Mouse (Mus musculus): ENCODE data around the gene Fam107a. TPM values are rescaled to one million over a fixed set of nuclear protein-coding genes. Genes with fewer than 3 reads are reported as not detected.
A peak's percentile ranks its signal among the peaks of the same experiment; 100 is the strongest.

Fam107a gene
- total and polyA plus RNA-seq, 2 experiments from 2014 or later: 2.8 to 23.5 TPM

DNA sequence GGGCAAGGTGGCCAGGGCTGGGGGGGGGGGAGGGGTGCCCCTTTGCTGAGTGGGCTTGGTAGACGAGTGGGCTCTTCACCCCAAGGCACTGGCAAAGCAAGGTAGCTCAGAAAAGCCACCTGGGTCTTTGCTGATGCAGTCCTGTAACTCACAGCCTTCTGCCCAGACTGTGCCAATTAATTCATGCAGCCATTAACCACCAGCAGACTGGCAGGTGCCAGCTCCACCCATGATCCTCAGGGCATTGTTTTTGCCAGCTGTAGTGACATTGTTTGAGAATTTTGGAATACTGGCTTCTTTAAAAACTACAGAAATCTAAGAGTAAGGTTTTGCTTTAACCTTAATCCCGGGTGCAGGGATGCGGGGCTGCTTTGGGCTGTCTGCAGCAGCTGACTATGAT lies 2.7 kb upstream of the Fam107a start:
- H3K36me3 ChIP-seq (ENCODE audit: insufficient read depth): no peaks in the 10 kb centered on the region
- no peak for ATAC-seq
- no peaks in the 10 kb centered on the region for H3K9me3 ChIP-seq (ENCODE audit: low read length)
- H3K4me2 ChIP-seq (ENCODE audit: low read depth): no peak overlapping the region
- H3K27ac ChIP-seq (ENCODE audit: low read depth, low read length): no peak overlapping the region
- peaks cover 19% of the 10 kb centered on the region for H3K27me3 ChIP-seq (ENCODE audit: insufficient read depth, low read length)
- WGBS: 77% methylated on average over 3 of the region's 3 CpGs
- peaks cover 6% of the 10 kb centered on the region for H3K4me1 ChIP-seq (ENCODE audit: insufficient read depth)
- TF ChIP-seq CTCF (IDR thresholded peaks at IDR 0.05; ENCODE audit: low read depth): no peak
- DNase-seq: no peak
- no peak overlapping the region for H3K4me3 ChIP-seq (ENCODE audit: low read depth, low read length)
- H3K9ac ChIP-seq: no peak overlapping the region

DNA sequence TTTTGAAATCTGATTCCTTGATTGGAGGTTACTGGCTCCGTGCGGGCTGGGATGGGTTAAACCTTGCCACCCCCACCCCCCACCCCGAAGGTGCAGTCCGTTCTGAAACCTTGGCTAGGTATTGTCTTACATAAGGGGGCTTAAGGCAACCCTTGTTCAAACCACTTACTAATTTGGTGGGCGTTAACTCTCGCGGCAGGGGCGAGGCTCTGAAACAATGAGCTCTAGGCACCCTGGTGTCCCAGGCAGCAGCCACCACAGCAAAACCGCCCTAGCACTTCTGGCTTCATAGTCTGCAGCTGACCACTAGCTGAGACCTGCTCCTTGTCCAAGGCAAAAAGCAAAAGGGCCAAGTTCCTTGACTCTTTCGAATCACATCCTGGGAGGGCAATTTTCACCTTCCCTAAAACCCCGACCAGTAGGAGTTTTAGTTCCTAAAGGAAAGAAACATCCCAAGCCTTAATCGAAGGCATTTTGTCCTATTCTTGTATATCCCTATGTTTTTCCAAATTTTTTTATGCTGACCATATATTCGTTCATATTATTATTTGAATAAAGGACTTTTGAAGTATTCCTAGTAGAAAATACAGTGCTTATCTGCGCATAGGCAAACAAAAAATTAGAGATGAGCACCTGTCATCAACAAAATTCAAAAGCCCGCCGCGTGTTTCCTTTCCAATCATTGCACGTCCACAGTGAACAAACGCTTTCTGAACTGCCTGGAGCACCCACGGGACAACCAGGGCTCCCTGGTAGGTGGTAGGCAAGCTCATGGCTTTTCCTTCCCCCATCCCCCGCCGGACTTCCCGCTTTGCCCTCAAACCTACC lies 1.2 kb downstream of the Fam107a start:
- Histone ChIP-seq H3K4me1 (ENCODE audit: insufficient read depth) (peaks cover 6% of the 10 kb centered on the region), H3K27me3 (ENCODE audit: insufficient read depth, low read length) (peaks cover 19% of the 10 kb centered on the region), H3K9me3 (ENCODE audit: low read length) (no peaks in the 10 kb centered on the region), H3K9ac (0 out of 2 replicates have a peak overlapping the region, but pooled peaks have one; percentile 3), H3K36me3 (ENCODE audit: insufficient read depth) (no peaks in the 10 kb centered on the region), H3K4me3 (ENCODE audit: low read depth, low read length) (peak overlapping the region; percentile 28), H3K27ac (ENCODE audit: low read depth, low read length) (no peak overlapping the region), H3K4me2 (ENCODE audit: low read depth) (peak overlapping the region; percentile 46)
- 2% methylated on average over 23 of the region's 23 CpGs for WGBS
- DNase-seq (no peak), ATAC-seq (no peak)
- TF ChIP-seq CTCF (IDR thresholded peaks at IDR 0.05; ENCODE audit: low read depth): no peak

DNA sequence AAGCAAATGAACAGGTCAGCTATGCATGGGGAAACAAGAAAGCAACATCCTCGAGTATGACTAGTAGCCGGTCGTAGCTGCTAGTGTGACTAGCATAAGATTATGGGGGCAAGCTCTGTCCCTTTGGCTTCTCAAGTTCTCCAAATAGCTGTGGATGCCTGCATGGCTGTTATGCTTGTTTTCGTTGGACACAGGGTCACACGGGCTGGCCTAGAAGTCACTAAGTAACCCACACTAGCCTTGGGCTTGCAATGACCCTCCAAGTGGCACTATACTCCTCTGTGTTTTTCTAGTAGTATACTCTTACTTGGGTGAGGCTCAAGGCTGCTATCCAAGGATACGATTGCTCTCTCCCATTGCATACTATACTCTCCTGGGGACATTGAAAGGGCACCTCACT lies 2.7 kb downstream of the Fam107a start:
- DNase-seq: no peak
- no peak overlapping the region for H3K4me2 ChIP-seq (ENCODE audit: low read depth)
- peaks cover 6% of the 10 kb centered on the region for H3K4me1 ChIP-seq (ENCODE audit: insufficient read depth)
- no peak for ATAC-seq
- TF ChIP-seq CTCF (IDR thresholded peaks at IDR 0.05; ENCODE audit: low read depth): no peak
- H3K9me3 ChIP-seq (ENCODE audit: low read length): no peaks in the 10 kb centered on the region
- no peak overlapping the region for H3K4me3 ChIP-seq (ENCODE audit: low read depth, low read length)
- no peaks in the 10 kb centered on the region for H3K36me3 ChIP-seq (ENCODE audit: insufficient read depth)
- H3K27ac ChIP-seq (ENCODE audit: low read depth, low read length): no peak overlapping the region
- 82% methylated on average over 6 of the region's 6 CpGs for WGBS
- no peak overlapping the region for H3K9ac ChIP-seq
- peaks cover 19% of the 10 kb centered on the region for H3K27me3 ChIP-seq (ENCODE audit: insufficient read depth, low read length)

DNA sequence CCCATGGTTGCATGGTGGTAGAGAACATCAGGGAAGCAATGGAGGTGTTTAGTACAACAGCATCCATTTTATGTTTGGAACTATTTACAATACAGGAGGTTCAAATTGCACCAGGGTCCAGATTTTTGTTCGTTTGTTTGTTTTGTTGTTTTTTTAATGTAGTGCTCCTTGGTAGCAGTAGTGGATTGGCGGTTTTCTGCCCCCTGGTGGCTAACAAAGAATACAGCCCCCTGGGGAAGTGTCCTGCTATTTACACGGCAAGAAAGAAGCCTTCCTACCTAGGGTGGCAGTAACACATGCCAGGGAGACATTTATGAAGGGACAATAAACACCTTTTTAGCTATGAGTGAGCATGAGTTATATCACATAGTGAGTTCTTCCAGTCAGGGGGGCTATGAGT lies 3.3 kb downstream of the Fam107a start:
- Histone ChIP-seq H3K27me3 (ENCODE audit: insufficient read depth, low read length) (peaks cover 19% of the 10 kb centered on the region), H3K27ac (ENCODE audit: low read depth, low read length) (no peak overlapping the region), H3K9ac (no peak overlapping the region), H3K4me3 (ENCODE audit: low read depth, low read length) (no peak overlapping the region), H3K9me3 (ENCODE audit: low read length) (no peaks in the 10 kb centered on the region), H3K4me2 (ENCODE audit: low read depth) (no peak overlapping the region), H3K36me3 (ENCODE audit: insufficient read depth) (no peaks in the 10 kb centered on the region), H3K4me1 (ENCODE audit: insufficient read depth) (peaks cover 6% of the 10 kb centered on the region)
- peak; percentile 55 for TF ChIP-seq CTCF (IDR thresholded peaks at IDR 0.05; ENCODE audit: low read depth)
- WGBS: 36% methylated on average over 3 of the region's 3 CpGs
- DNase-seq (no peak), ATAC-seq (no peak)

DNA sequence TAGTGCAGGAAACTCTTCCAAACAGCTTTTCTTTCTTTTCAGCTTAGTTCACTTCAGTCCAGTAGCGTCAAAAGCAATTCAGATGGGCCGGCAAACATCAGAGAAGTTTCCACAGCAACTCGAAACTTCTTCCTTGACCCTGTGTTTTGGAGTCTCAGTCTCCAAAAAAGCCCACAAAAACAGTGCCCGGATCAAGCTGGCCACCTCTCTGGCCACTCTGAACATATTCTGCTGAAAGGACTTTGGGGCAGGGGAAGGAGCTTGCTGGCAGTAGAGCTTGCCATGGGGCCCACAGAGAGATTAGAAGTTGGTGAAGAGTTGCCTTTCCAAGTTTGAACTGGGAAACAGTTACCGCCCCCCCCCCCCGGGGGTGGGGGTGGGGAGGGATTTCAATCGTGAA lies 3.9 kb downstream of the Fam107a start:
- Histone ChIP-seq H3K9me3 (ENCODE audit: low read length) (no peaks in the 10 kb centered on the region), H3K9ac (no peak overlapping the region), H3K4me2 (ENCODE audit: low read depth) (no peak overlapping the region), H3K4me1 (ENCODE audit: insufficient read depth) (peaks cover 6% of the 10 kb centered on the region), H3K36me3 (ENCODE audit: insufficient read depth) (no peaks in the 10 kb centered on the region), H3K27ac (ENCODE audit: low read depth, low read length) (no peak overlapping the region), H3K4me3 (ENCODE audit: low read depth, low read length) (no peak overlapping the region), H3K27me3 (ENCODE audit: insufficient read depth, low read length) (peaks cover 19% of the 10 kb centered on the region)
- 34% methylated on average over 7 of the region's 7 CpGs for WGBS
- DNase-seq (no peak), ATAC-seq (peak; percentile 28)
- TF ChIP-seq CTCF (IDR thresholded peaks at IDR 0.05; ENCODE audit: low read depth): no peak

DNA sequence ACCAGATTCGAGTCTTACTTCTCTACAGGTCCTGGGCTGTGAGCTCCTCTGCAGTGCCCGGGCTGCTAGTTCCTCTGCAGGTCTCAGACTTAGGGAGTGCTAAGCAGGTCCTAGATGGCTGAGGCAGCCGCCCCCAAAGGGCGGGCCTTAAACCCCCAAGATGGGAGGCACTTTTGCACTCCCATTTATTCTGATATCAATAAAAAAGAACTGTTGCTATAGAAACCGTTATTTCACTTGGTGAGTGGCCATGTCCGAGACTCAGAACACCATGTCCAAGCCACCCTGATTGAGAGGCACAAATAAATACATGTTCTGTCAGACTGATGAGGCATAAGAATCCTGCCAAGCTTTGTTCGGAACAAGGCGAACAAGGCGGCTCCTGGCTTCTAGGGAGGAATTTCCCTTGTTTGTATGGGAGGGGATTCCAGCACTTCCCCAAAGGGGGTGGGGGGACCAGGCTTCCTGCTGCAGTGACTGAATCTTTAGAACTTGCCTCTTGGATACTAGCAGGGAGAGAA lies 8.1 kb downstream of the Fam107a start:
- no peak for TF ChIP-seq CTCF (IDR thresholded peaks at IDR 0.05; ENCODE audit: low read depth)
- H3K9ac ChIP-seq: 0 out of 2 replicates have a peak overlapping the region, but pooled peaks have one; percentile 6
- ATAC-seq (peak; percentile 60), DNase-seq (no peak)
- H3K36me3 ChIP-seq (ENCODE audit: insufficient read depth): no peaks in the 10 kb centered on the region
- WGBS: 13% methylated on average over 9 of the region's 9 CpGs
- no peaks in the 10 kb centered on the region for H3K9me3 ChIP-seq (ENCODE audit: low read length)
- H3K27me3 ChIP-seq (ENCODE audit: insufficient read depth, low read length): no peaks in the 10 kb centered on the region
- H3K27ac ChIP-seq (ENCODE audit: low read depth, low read length): peak overlapping the region; percentile 45; the same call in 1 of the 2 replicates
- no peak overlapping the region for H3K4me3 ChIP-seq (ENCODE audit: low read depth, low read length)
- H3K4me2 ChIP-seq (ENCODE audit: low read depth): peak overlapping the region; percentile 27
- no peaks in the 10 kb centered on the region for H3K4me1 ChIP-seq (ENCODE audit: insufficient read depth)

DNA sequence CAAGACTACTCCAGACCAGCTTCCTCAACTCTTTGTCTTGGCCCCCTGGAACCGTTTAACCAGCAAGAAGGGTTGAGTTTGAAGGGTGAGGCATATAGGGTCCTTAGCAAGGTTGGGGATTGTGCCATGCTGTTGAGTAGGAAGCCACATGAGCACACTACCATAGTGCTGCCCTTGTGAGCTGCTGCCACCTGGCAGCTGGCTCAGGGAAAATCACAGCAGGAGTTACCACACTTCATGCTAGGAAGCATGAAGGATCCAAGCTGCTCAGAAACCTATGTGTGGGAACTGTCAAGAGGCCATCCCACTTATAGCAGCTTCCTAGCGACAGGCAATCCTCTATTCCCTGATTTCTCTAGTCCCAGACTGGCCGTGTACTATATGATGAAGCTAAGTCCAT lies 9.2 kb downstream of the Fam107a start:
- no peak for DNase-seq
- Histone ChIP-seq H3K4me3 (ENCODE audit: low read depth, low read length) (no peak overlapping the region), H3K27ac (ENCODE audit: low read depth, low read length) (no peak overlapping the region), H3K27me3 (ENCODE audit: insufficient read depth, low read length) (no peaks in the 10 kb centered on the region), H3K9me3 (ENCODE audit: low read length) (no peaks in the 10 kb centered on the region), H3K9ac (no peak overlapping the region), H3K36me3 (ENCODE audit: insufficient read depth) (no peaks in the 10 kb centered on the region), H3K4me1 (ENCODE audit: insufficient read depth) (no peaks in the 10 kb centered on the region), H3K4me2 (ENCODE audit: low read depth) (no peak overlapping the region)
- 85% methylated on average over 3 of the region's 3 CpGs for WGBS
- no peak for ATAC-seq
- TF ChIP-seq CTCF (IDR thresholded peaks at IDR 0.05; ENCODE audit: low read depth): 0 out of 2 replicates have a peak, but pooled peaks have one; percentile 15

Data from forebrain, postnatal 0 days (tissue).